Mouse (Mus musculus) spleen, adult 2 months (tissue): Measurements from ENCODE around the gene Rnf144b. TPM values are rescaled to one million over a fixed set of nuclear protein-coding genes. Genes with fewer than 3 reads are reported as not detected.

Source experiments
- DNase-seq, 2 experiments: peaks; one replicate each; pipeline versions ENCODE4 v3.0.0 to v3.0.0-alpha.2; 2012 to 2021; ENCODE audit warnings: low spot score in 2 of 2, low read depth in 1 of 2
- H3K27ac ChIP-seq: fragments of 200-500 bp; 2 replicates; pipeline ENCODE4 v1.5.1; 2012; ENCODE audit warnings: low read length, inconsistent platforms; ENCODE audit not compliant: insufficient read depth
- H3K27me3 ChIP-seq: fragments of 200-500 bp; 2 replicates; pipeline ENCODE4 v1.6.1; 2012; ENCODE audit warnings: mild to moderate bottlenecking, moderate library complexity, low read length, inconsistent platforms; ENCODE audit not compliant: control insufficient read depth, insufficient read depth
- H3K36me3 ChIP-seq: fragments of 200-500 bp; 2 replicates; pipeline ENCODE4 v1.6.1; 2012; ENCODE audit warnings: mild to moderate bottlenecking, low read length, inconsistent platforms; ENCODE audit not compliant: control insufficient read depth, insufficient read depth
- H3K4me1 ChIP-seq: fragments of 200-500 bp; 2 replicates; pipeline ENCODE4 v1.6.1; 2011; ENCODE audit warnings: inconsistent platforms; ENCODE audit not compliant: control insufficient read depth, insufficient read depth, insufficient read length
- H3K4me3 ChIP-seq: fragments of 200-500 bp; 2 replicates; pipeline ENCODE4 v1.5.1; 2011; ENCODE audit warnings: mild to moderate bottlenecking, inconsistent platforms; ENCODE audit not compliant: insufficient read depth, insufficient read length; ENCODE audit errors: extremely low read depth
- CTCF ChIP-seq: fragments of 200-500 bp; IDR thresholded peaks from 2 replicates; pipeline ENCODE4 v1.5.1; 2011; ENCODE audit warnings: mild to moderate bottlenecking, inconsistent platforms; ENCODE audit not compliant: insufficient read depth, insufficient read length, insufficient replicate concordance; ENCODE audit errors: extremely low read depth
- POLR2A ChIP-seq: fragments of 200-500 bp; IDR thresholded peaks from 2 replicates; pipeline ENCODE4 v1.6.1; 2011; ENCODE audit warnings: low read depth, low read length, inconsistent platforms
- WGBS: fragments of 180-500 bp; shearing (Covaris S2); methylation state at CpG from one replicate; pipeline ENCODE4 v1.1.7; 2018; 5-methylcytosine and 5-hydroxymethylcytosine counted together
- polyA plus RNA-seq: library from polyadenylated mRNA; depleted of rRNA; stranded (reverse); fragments of >200 nt; gene quantifications from 2 replicates; pipeline ENCODE4 v1.2.3, GENCODE M21; 2012

Rnf144b gene
- polyA plus RNA-seq, 1 experiment, result 4.6 TPM

- Histone ChIP-seq H3K27ac (no peak overlapping the region), H3K4me3 (no peak overlapping the region), H3K36me3 (no peaks in the 10 kb centered on the region), H3K27me3 (no peaks in the 10 kb centered on the region), H3K4me1 (no peaks in the 10 kb centered on the region)
- 84% methylated on average over 1 of the region's 1 CpGs for WGBS
- TF ChIP-seq POLR2A, result no peak
- no peak for TF ChIP-seq CTCF
- DNase-seq, result no peak
These were observed 128.2 kb downstream of the Rnf144b start for GRCm38 (mm10) chr13:47250615-47251014.

GRCm38 (mm10) chr13:47251114-47251764, 128.8 kb downstream of the Rnf144b start:
- Histone ChIP-seq H3K4me1 (no peaks in the 10 kb centered on the region), H3K27ac (no peak overlapping the region), H3K4me3 (no peak overlapping the region), H3K36me3 (no peaks in the 10 kb centered on the region), H3K27me3 (no peaks in the 10 kb centered on the region)
- TF ChIP-seq CTCF, result no peak
- TF ChIP-seq POLR2A, result no peak
- 79% methylated on average over 2 of the region's 2 CpGs for WGBS
- DNase-seq, result no peak

GRCm38 (mm10) chr13:47253711-47254110, 131.3 kb downstream of the Rnf144b start:
- TF ChIP-seq CTCF (no peak), POLR2A (no peak)
- Histone ChIP-seq H3K4me3 (no peak overlapping the region), H3K4me1 (no peaks in the 10 kb centered on the region), H3K27ac (no peak overlapping the region), H3K27me3 (no peaks in the 10 kb centered on the region), H3K36me3 (no peaks in the 10 kb centered on the region)
- 81% methylated on average over 5 of the region's 5 CpGs for WGBS
- no peak for DNase-seq

GRCm38 (mm10) chr13:47259297-47259696, 136.8 kb downstream of the Rnf144b start:
- Histone ChIP-seq H3K27ac (no peak overlapping the region), H3K4me1 (no peaks in the 10 kb centered on the region), H3K4me3 (no peak overlapping the region), H3K36me3 (no peaks in the 10 kb centered on the region), H3K27me3 (no peaks in the 10 kb centered on the region)
- DNase-seq, result no peak
- 33% methylated on average over 4 of the region's 4 CpGs for WGBS
- TF ChIP-seq POLR2A (no peak), CTCF (no peak)

- no peak for DNase-seq
- Histone ChIP-seq H3K4me3 (no peak overlapping the region), H3K4me1 (no peaks in the 10 kb centered on the region), H3K27me3 (no peaks in the 10 kb centered on the region), H3K27ac (no peak overlapping the region), H3K36me3 (no peaks in the 10 kb centered on the region)
- no peak for TF ChIP-seq CTCF
- no peak for TF ChIP-seq POLR2A
- WGBS, result 37% methylated on average over 2 of the region's 2 CpGs
These were observed 139.5 kb downstream of the Rnf144b start for GRCm38 (mm10) chr13:47261961-47262360.

GRCm38 (mm10) chr13:47264382-47264781, 141.9 kb downstream of the Rnf144b start:
- TF ChIP-seq POLR2A (no peak), CTCF (no peak)
- Histone ChIP-seq H3K4me1 (no peaks in the 10 kb centered on the region), H3K27ac (no peak overlapping the region), H3K36me3 (no peaks in the 10 kb centered on the region), H3K4me3 (no peak overlapping the region), H3K27me3 (no peaks in the 10 kb centered on the region)
- DNase-seq, result no peak
- WGBS, result 84% methylated on average over 8 of the region's 8 CpGs

- Histone ChIP-seq H3K36me3 (no peaks in the 10 kb centered on the region), H3K4me3 (no peak overlapping the region), H3K4me1 (no peaks in the 10 kb centered on the region), H3K27ac (no peak overlapping the region), H3K27me3 (no peaks in the 10 kb centered on the region)
- WGBS, result 95% methylated on average over 7 of the region's 7 CpGs
- DNase-seq, result no peak
- no peak for TF ChIP-seq POLR2A
- TF ChIP-seq CTCF, result no peak
These were observed 144.0 kb downstream of the Rnf144b start for GRCm38 (mm10) chr13:47266411-47266810.

- Histone ChIP-seq H3K27ac (no peak overlapping the region), H3K27me3 (no peaks in the 10 kb centered on the region), H3K4me3 (no peak overlapping the region), H3K36me3 (no peaks in the 10 kb centered on the region), H3K4me1 (no peaks in the 10 kb centered on the region)
- TF ChIP-seq CTCF, result no peak
- TF ChIP-seq POLR2A, result no peak
- DNase-seq, result no peak
- 97% methylated on average over 3 of the region's 3 CpGs for WGBS
These were observed 145.8 kb downstream of the Rnf144b start for GRCm38 (mm10) chr13:47268227-47268626.
